Mouse (Mus musculus) kidney, postnatal 36 days (tissue): Measurements from ENCODE around the gene Myoc.

Experiments
- DNase-seq, 2 experiments: peaks; one replicate each; pipeline ENCODE4 v3.0.0; 2021 to 2022; ENCODE audit warnings: mixed read lengths in 2 of 2

The Myoc gene

GRCm38 (mm10) chr1:162658119-162658518, 19.2 kb downstream of the Myoc start, which contains the start of gene Myocos:
TSS of gene Myocos (minus strand) at chr1:162658219.
- no peak for DNase-seq

GRCm38 (mm10) chr1:162660276-162660860, 21.4 kb downstream of the Myoc start:
- DNase-seq, result no peak

- peak; percentile 71 to 83 for DNase-seq
These were observed 26.0 kb downstream of the Myoc start for GRCm38 (mm10) chr1:162664826-162665475.

GRCm38 (mm10) chr1:162665486-162666174, 26.7 kb downstream of the Myoc start:
- DNase-seq, result no peak

- no peak for DNase-seq
These were observed 54.8 kb downstream of the Myoc start for GRCm38 (mm10) chr1:162693721-162694120.

- no peak for DNase-seq
These were observed 58.9 kb downstream of the Myoc start for GRCm38 (mm10) chr1:162697866-162698265.
